Mouse (Mus musculus) lung, postnatal 0 days (tissue): ENCODE data around the gene Mcu.

Source experiments
- CTCF ChIP-seq: IDR thresholded peaks from 2 replicates; pipeline ENCODE4 v1.5.1; 2016; ENCODE audit warnings: antibody characterized with exemption, mild to moderate bottlenecking
- EP300 ChIP-seq: IDR thresholded peaks from 2 replicates; pipeline ENCODE4 v1.6.1; 2016; ENCODE audit warnings: antibody characterized with exemption, mild to moderate bottlenecking, control low read depth

DNA sequence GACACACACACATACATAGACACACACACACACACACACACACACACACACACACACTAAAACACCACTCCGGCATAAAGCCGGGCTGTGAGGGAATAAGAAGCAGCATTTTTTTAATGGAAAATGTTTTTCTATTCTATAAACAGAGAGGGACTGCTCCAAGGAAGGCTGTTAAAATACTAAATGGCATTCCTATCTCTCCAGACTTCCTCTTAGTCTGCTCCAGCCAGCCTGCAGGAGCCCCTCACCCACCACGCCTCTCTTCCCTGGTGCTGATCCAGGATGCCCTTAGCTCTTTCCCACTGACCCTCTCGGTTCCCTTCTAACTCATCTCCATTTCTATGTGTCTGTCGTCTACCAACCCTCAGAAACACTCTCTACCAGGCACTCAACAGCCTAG, 44.5 kb downstream of the Mcu start:
- TF ChIP-seq CTCF (no peak), EP300 (no peak)
